8 mouse cellular contexts compared by ENCODE assay signal in the genomic region with DNA sequence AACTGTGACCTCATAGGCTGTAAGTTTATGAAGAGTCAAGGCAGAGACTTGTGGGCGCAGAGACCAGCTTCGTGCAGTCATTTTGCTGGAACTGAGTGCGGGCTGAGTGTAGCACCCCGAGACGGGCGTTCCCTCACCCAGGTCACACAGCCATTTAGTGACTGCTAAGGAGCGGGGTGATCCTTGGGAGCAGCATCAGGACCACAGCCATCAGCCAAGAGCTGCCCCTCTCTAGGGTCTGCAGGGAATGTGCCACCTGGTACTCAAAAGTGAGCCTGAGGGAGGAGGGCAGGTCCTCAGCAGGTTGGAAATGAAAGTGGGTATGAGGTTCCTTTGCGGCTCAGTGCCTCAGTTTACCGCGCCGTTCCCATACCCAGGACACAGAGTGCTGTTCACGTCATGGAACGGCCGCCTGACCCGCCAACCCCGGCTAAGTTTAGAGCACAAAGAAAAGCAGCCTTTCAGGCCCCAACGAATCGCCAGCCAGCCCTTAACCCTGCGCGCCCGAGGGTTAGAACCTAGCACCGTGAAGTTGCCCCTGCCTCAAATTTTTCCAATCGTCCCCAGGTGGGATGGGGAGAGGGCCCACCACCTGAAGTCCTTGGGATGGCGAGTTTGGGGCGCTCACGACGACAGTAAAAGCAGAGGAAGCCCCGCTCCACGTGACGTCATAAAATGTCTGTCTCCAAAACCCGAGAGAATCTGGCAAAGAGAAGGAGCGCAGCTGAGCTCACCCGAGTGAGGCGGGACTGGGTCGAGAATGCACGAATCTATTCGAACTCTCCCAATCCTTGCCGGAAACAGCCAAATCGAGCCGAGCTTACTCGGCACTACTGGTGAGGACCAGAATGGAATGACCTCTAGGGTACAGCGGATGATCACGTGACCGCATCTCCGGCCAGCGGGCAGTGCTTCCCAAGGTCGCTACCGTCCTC. TPM values are rescaled to one million over a fixed set of nuclear protein-coding genes. Genes with fewer than 3 reads are reported as not detected.
DNase-seq lines count a peak whose midpoint lies in the region; TF ChIP-seq lines count a peak whose summit lies in the region.

No protein-coding gene starts in this region.

- TF ChIP-seq POLR2A in spleen, adult 2 months (IDR thresholded peaks at IDR 0.05; ENCODE audit: low read depth, low read length), result no peak
- no peak for TF ChIP-seq POLR2A in olfactory bulb, adult 2 months (IDR thresholded peaks at IDR 0.05; ENCODE audit: insufficient read depth, low read depth, low read length)

- peaks cover 11% of the 10 kb centered on the region; the same call in 1 of the 2 replicates for H3K4me1 ChIP-seq in spleen, adult 2 months (ENCODE audit: control insufficient read depth, insufficient read depth, insufficient read length)
- peaks cover 17% of the 10 kb centered on the region for H3K4me1 ChIP-seq in olfactory bulb, adult 2 months (ENCODE audit: control insufficient read depth, insufficient read depth, low read length)

- no peaks in the 10 kb centered on the region for H3K36me3 ChIP-seq in spleen, adult 2 months (ENCODE audit: control insufficient read depth, insufficient read depth, low read length)

- H3K4me3 ChIP-seq in spleen, adult 2 months (ENCODE audit: extremely low read depth, insufficient read depth, insufficient read length), result peak overlapping the region; percentile 52
- peak overlapping the region; percentile 34 for H3K4me3 ChIP-seq in olfactory bulb, adult 2 months (ENCODE audit: insufficient read depth, low read depth, low read length)

- no peak for TF ChIP-seq CTCF in spleen, adult 2 months (IDR thresholded peaks at IDR 0.05; ENCODE audit: extremely low read depth, insufficient read depth, insufficient read length, insufficient replicate concordance)
- no peak for TF ChIP-seq CTCF in olfactory bulb, adult 2 months (IDR thresholded peaks at IDR 0.05; ENCODE audit: insufficient read depth, low read depth, low read length)

- 4% methylated on average over 48 of the region's 48 CpGs for WGBS in spleen, adult 2 months
- 6% methylated on average over 48 of the region's 48 CpGs for WGBS in olfactory bulb, adult 2 months

- DNase-seq in spleen, adult 2 months (ENCODE audit: low read depth in 1 of 2, low spot score in 2 of 2), result peak in 1 of 2 experiments; percentile 18
- no peak for DNase-seq in spleen, postnatal 4 days (ENCODE audit: low spot score in 2 of 2)
- DNase-seq in embryo, embryonic 10 days (ENCODE audit: low spot score), result peak; percentile 71
- DNase-seq in heart, adult 8-10 months (ENCODE audit: low spot score), result peak; percentile 83
- peak; percentile 91 for DNase-seq in kidney, adult 11 months
- peak; percentile 71 to 81 for DNase-seq in lung, adult 18-20 months
- no peak for DNase-seq in thymus, adult 18-20 months

- peaks cover 4% of the 10 kb centered on the region for H3K27me3 ChIP-seq in spleen, adult 2 months (ENCODE audit: control insufficient read depth, insufficient read depth, low read length)

- H3K27ac ChIP-seq in spleen, adult 2 months (ENCODE audit: insufficient read depth, low read length), result no peak overlapping the region
- H3K27ac ChIP-seq in olfactory bulb, adult 2 months (ENCODE audit: insufficient read depth, low read depth, low read length), result no peak overlapping the region

RNA-seq across cellular contexts. Expression of a gene that starts 10.6 kb away (rescaled TPM):
- polyA plus RNA-seq in spleen, adult 2 months (2012; rRNA removed), result 12.1 and 17.7 TPM in 2 replicates
- total RNA-seq in heart, adult 8-10 months (2022), result 10 to 100 TPM; 46.3 to 60.7 (median 50.6) TPM
- polyA plus RNA-seq in olfactory bulb, adult 2 months (2012; ENCODE audit: insufficient read depth, insufficient read length, low replicate concordance, missing spikeins), result 431 and 581 TPM in 2 replicates

RNA-seq across cellular contexts. Expression of a gene that starts 16.8 kb away (rescaled TPM):
- polyA plus RNA-seq in spleen, adult 2 months (2012; rRNA removed), result 37.3 and 69.8 TPM in 2 replicates
- total RNA-seq in heart, adult 8-10 months (2022), result 10 to 100 TPM; 23.2 to 32.5 (median 27.7) TPM
- polyA plus RNA-seq in olfactory bulb, adult 2 months (2012; ENCODE audit: insufficient read depth, insufficient read length, low replicate concordance, missing spikeins), result not detected in 2 replicates

RNA-seq across cellular contexts. Expression of a gene that starts 20.4 kb away (rescaled TPM):
- 2.8 and 3.6 TPM in 2 replicates for polyA plus RNA-seq in spleen, adult 2 months (2012; rRNA removed)
- total RNA-seq in heart, adult 8-10 months (2022), result 1 to 10 TPM; 1.8 to 3.7 (median 2.4) TPM
- polyA plus RNA-seq in olfactory bulb, adult 2 months (2012; ENCODE audit: insufficient read depth, insufficient read length, low replicate concordance, missing spikeins), result not detected in 2 replicates

RNA-seq across cellular contexts. Expression of a gene that starts 25.6 kb away (rescaled TPM):
- polyA plus RNA-seq in spleen, adult 2 months (2012; rRNA removed), result 0.65 and 0.92 TPM in 2 replicates
- total RNA-seq in heart, adult 8-10 months (2022), result not detected
- not detected in 2 replicates for polyA plus RNA-seq in olfactory bulb, adult 2 months (2012; ENCODE audit: insufficient read depth, insufficient read length, low replicate concordance, missing spikeins)

RNA-seq across cellular contexts. Expression of a gene that starts 32.6 kb away (rescaled TPM):
- 56.3 and 90.3 TPM in 2 replicates for polyA plus RNA-seq in spleen, adult 2 months (2012; rRNA removed)
- total RNA-seq in heart, adult 8-10 months (2022), result 10 to 100 TPM; 19.3 to 24.1 (median 22.2) TPM
- polyA plus RNA-seq in olfactory bulb, adult 2 months (2012; ENCODE audit: insufficient read depth, insufficient read length, low replicate concordance, missing spikeins), result not detected in 2 replicates

Comparison
In these comparisons a context has a peak if more than half of its experiments do, and no peak if none do; other contexts are left out.
1. DNase-seq: peak in embryo, embryonic 10 days (single experiment), heart, adult 8-10 months (single experiment), kidney, adult 11 months (single experiment) and lung, adult 18-20 months (2 of 2); none in spleen, postnatal 4 days (0 of 2) and thymus, adult 18-20 months (0 of 2).
2. RNA of a gene that starts 10.6 kb away (polyA plus RNA-seq): 431 to 581 TPM in olfactory bulb, adult 2 months; 12.1 to 17.7 TPM in spleen, adult 2 months; every median in the first group is over 10 times any median in the second.
3. RNA of a gene that starts 16.8 kb away (polyA plus RNA-seq): 37.3 to 69.8 TPM in spleen, adult 2 months; not detected in olfactory bulb, adult 2 months; every median in the first group is over 10 times any median in the second.